Mouse (Mus musculus): ENCODE data around the gene Msi2.

Gene Msi2

GRCm38 (mm10) chr11:88351722-88352473 is 366.4 kb downstream of the Msi2 start:
- DNase-seq, result no peak

- DNase-seq, result no peak
These were observed 369.6 kb downstream of the Msi2 start for GRCm38 (mm10) chr11:88348690-88349089.

DNA sequence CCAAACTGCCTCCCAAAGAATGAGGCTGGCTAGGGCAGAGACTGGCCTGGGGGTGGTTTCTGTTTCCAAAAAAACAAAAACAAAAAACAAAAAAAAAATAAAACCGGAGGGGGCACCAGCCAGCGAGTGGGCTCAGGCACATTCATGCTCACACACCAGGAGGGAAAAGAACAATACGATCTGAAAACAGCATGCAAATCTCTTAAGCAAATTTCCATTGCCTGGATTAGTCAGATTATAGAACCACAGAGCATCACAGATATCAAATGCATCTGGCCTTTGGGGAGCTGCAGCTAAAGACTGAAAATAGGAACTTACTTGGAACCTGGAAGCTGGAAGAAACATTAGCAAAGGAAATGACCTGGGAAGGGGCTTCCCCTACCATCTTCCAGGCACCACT is 370.3 kb downstream of the Msi2 start:
- no peak for DNase-seq

GRCm38 (mm10) chr11:88346066-88346465 is 372.2 kb downstream of the Msi2 start:
- no peak for DNase-seq

GRCm38 (mm10) chr11:88337926-88338325 is 380.4 kb downstream of the Msi2 start:
- DNase-seq, result no peak

DNA sequence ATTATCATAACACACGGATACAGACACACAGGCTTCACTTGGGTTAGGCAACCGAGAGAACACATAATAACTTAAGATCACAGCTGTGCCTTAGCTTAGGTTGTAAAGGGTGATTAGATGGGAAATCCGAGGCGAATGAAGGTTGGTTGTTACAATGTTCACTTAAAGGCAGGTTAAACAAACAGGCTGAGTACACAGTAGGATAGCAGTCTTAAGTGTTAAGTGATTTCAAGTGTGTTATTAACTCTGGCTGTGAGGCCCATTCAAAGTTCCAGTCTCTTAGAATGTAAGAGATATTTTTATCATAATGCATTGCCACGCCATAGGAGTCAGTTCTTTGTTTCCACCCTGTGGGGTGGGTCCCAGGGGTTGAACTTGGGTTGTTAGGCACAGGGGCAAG is 383.4 kb downstream of the Msi2 start:
- DNase-seq, result no peak

- DNase-seq, result no peak
These were observed 385.9 kb downstream of the Msi2 start for GRCm38 (mm10) chr11:88332309-88332934.

DNA sequence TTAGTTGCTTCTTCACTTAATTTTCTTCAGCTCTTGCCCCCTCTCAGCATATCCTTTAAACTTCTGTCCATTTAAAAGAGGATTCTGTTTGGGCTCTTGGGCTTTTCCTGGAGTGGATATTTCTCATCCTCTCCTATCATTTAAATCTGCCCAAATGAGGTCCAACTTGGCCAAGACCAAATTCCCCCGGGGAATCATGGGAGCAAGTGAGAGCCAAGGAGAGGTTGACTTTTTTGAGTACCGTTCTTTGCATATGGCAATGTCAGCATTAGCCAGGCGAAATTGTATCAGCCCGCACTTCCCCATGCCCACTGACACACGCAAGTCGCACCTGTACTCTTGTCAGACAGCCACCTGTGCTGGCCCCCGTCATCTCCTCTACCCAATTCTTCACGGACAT is 386.6 kb downstream of the Msi2 start:
- DNase-seq, result no peak

GRCm38 (mm10) chr11:88330799-88331198 is 387.5 kb downstream of the Msi2 start:
- DNase-seq, result peak; percentile 66 to 89

GRCm38 (mm10) chr11:88328813-88329595 is 389.3 kb downstream of the Msi2 start:
- DNase-seq, result no peak

- DNase-seq, result peak in 1 of 2 experiments; percentile 15
These were observed 391.3 kb downstream of the Msi2 start for GRCm38 (mm10) chr11:88327016-88327415.

GRCm38 (mm10) chr11:88318850-88319249 is 399.5 kb downstream of the Msi2 start:
- peak in 1 of 2 experiments; percentile 16 for DNase-seq

GRCm38 (mm10) chr11:88315393-88315792 is 402.9 kb downstream of the Msi2 start:
- no peak for DNase-seq

- no peak for DNase-seq
These were observed 403.8 kb downstream of the Msi2 start for GRCm38 (mm10) chr11:88314471-88314870.

DNA sequence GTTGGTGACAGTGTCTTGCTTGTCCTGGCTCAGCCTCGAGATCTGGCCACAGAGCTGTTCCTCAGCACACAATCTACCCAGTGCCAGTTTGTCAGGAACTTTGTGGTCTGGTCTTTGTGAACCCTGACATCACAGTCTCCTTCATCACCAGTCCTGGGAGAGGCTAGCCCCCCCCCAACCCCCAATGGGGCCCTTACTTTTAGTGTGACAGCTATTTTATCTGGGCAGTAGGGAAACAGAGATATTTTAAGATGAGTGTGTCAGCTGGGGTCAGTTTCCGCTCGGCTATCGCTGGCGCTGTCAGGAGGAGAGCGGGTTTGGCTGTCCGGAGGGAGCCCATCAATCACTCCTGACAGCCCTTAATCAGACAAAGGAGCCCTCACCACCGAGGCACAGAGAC is 404.8 kb downstream of the Msi2 start:
- peak; percentile 40 to 56 for DNase-seq

GRCm38 (mm10) chr11:88311606-88312005 is 406.7 kb downstream of the Msi2 start:
- no peak for DNase-seq

GRCm38 (mm10) chr11:88310773-88311172 is 407.5 kb downstream of the Msi2 start:
- no peak for DNase-seq

DNA sequence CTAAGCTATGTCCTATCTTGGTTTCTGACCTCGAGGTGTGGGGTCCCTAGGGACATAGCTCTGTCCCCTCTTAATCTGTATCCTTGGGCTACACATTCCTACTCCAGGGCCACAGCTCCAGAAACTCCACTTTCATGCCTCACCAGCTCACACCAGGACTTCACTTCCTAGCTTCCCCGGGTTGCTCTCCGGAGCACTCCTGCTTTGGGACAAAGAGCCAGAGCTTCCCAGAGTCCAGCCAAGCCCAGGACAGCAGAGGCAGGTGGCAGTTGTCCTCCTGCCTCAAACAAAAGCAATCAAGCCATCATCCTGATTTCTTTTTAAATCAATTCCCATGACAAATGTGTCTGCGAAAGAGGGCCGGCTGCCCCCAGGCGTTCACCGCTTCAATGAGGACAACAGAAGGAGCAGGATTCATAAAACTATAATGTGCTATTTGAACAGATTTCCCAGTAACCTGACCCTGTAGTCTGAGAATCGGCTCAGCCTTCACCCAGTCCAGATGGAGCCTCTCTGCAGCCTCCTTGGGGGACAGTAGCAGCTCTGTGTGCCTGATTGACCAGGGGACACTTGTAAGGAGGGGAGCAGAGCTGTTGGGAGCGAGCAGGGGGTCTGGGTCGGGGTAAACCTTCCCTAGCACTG is 409.1 kb downstream of the Msi2 start:
- DNase-seq, result no peak

GRCm38 (mm10) chr11:88307616-88308543 is 410.4 kb downstream of the Msi2 start:
- DNase-seq, result peak in 1 of 2 experiments; percentile 35

GRCm38 (mm10) chr11:88305759-88306158 is 412.6 kb downstream of the Msi2 start:
- DNase-seq, result no peak

GRCm38 (mm10) chr11:88301619-88302018 is 416.7 kb downstream of the Msi2 start:
- peak in 1 of 2 experiments; percentile 63 for DNase-seq

DNA sequence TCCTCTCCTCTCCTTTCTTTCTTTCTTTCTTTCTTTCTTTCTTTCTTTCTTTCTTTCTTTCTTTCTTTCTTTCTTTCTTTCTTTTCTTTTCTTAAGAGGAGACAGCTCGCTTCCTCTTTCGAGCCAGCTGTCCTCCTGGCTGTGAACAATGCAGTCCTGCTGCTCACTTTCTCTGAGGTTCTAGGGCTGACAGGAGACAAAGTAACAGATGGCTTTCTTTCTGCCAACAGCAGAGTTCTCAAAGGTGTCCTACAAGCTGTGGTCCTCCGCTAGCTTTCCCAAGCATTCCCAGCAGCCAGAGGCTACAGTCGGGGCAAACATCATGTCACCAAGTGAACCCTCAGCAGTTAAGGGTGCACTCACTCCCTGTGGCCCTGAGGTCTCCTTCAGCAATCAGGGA is 419.0 kb downstream of the Msi2 start:
- no peak for DNase-seq

Data from kidney, postnatal 36 days (tissue).